Mouse (Mus musculus) lung, postnatal 25 days (tissue): ENCODE results near the gene Vmn1r160.
"Not testable (repeated sequence)": the region's sequence is repeated elsewhere in the genome, so short reads cannot be mapped to it uniquely, and the experiment has no call there.

Experiments used
- DNase-seq: peaks from one replicate; pipeline ENCODE4 v3.0.0; 2022; ENCODE audit warnings: low spot score

The Vmn1r160 gene

GRCm38 (mm10) chr7:22870924-22871323, at the start of gene Vmn1r160:
TSS of gene Vmn1r160 (plus strand) at chr7:22871224.
- not testable (repeated sequence) for DNase-seq

DNA sequence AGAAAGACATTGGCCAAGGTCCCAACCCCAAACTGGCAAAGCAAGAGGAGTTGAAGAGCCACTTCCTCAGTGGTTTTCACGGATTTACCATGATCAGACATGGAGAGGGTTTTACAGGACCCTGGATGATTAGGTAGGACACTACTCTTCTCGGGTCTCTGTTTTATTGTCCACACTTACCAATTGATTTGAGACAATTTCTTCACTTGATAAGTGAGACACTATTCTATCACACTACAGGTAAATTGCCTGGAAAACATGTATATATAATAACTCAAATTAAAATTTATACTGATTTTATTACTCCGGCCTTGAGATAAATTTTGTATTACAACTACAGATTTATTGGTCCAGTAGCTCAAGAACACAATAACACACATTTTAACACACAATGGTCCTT, 27.5 kb upstream of the Vmn1r160 start, which contains the start of gene Vmn1r159:
Gene Vmn1r159 (minus strand): TSS at position 101 of the 400 bp plus-strand sequence.
- not testable (repeated sequence) for DNase-seq
